Mouse (Mus musculus) ES-E14 (cell line): ENCODE data around the gene Bcl6.

Experiments used
- CHD2 ChIP-seq: IDR thresholded peaks from 2 replicates; pipeline ENCODE4 v1.6.1; 2014; ENCODE audit warnings: mild to moderate bottlenecking, low read depth, low read length, inconsistent platforms
- HCFC1 ChIP-seq: IDR thresholded peaks from 2 replicates; pipeline ENCODE4 v1.6.1; 2012; ENCODE audit warnings: low read length, inconsistent platforms, borderline replicate concordance; ENCODE audit not compliant: insufficient read depth
- MAFK ChIP-seq: IDR thresholded peaks from 2 replicates; pipeline ENCODE4 v1.6.1; 2014; ENCODE audit warnings: mild to moderate bottlenecking, low read depth, low read length, inconsistent platforms; ENCODE audit not compliant: insufficient read depth
- ZC3H11A ChIP-seq: IDR thresholded peaks from 2 replicates; pipeline ENCODE4 v1.6.1; 2012; ENCODE audit warnings: low read depth, mild to moderate bottlenecking, inconsistent platforms, low read length, borderline replicate concordance
- ZNF384 ChIP-seq: IDR thresholded peaks from 2 replicates; pipeline ENCODE4 v1.6.1; 2012; ENCODE audit warnings: low read depth, low read length, inconsistent platforms

DNA sequence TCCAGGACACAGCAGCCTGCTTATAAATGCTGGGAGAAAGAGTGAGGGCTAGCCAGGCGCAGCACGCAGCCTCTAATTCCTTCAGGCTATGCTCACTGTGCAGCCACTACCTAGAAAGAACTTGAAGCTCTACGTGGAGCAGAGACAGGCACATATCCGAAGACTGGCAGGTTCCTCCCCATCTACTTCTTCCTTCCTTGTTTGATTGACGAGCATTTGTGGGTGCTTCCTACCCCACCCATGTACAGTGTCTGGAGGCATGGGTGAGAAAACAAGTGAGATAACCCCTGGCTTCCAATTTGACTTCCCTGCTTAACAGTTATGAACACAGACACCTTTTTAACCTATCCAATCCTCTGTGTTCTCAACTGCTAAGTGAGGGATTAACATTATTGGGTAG lies 28.1 kb upstream of the Bcl6 start:
- TF ChIP-seq ZC3H11A, result no peak
- TF ChIP-seq MAFK, result no peak
- TF ChIP-seq HCFC1, result no peak
- no peak for TF ChIP-seq CHD2
- TF ChIP-seq ZNF384, result no peak
